Mouse (Mus musculus): ENCODE results near the gene Ccr4. TPM values are rescaled to one million over a fixed set of nuclear protein-coding genes. Genes with fewer than 3 reads are reported as not detected.

Gene Ccr4
- total RNA-seq (2023; ENCODE audit: inconsistent age), result not detected in 4 replicates

GRCm38 (mm10) chr9:114504816-114505215 lies at the start of gene Ccr4:
Gene Ccr4, minus strand, starts transcription at chr9:114504916.

GRCm38 (mm10) chr9:114515364-114515763 lies 10.6 kb upstream of the Ccr4 start, which contains the start of gene C130032M10Rik:
Gene C130032M10Rik, plus strand, starts transcription at chr9:114515697.

Other genes with a start within 250 kb of the Ccr4 start
- 2.1 to 4.5 TPM in 2 of 4 replicates, not detected in the others for gene Bcl2a1c, start 174.8 kb downstream of the Ccr4 start, total RNA-seq (2023; ENCODE audit: inconsistent age)
- 5.1 to 9.0 TPM (median 7.1 TPM) in 4 replicates for gene Crtap, start 114.2 kb downstream of the Ccr4 start, total RNA-seq (2023; ENCODE audit: inconsistent age)
- 19.6 to 24.1 TPM (median 21.5 TPM) in 4 replicates for gene Glb1, start 103.8 kb downstream of the Ccr4 start, total RNA-seq (2023; ENCODE audit: inconsistent age)
- gene Tmppe, start 103.8 kb downstream of the Ccr4 start, total RNA-seq (2023; ENCODE audit: inconsistent age), result 7.6 to 11.6 TPM (median 10.0 TPM) in 4 replicates
- not detected in 4 replicates for gene C130032M10Rik, start 10.8 kb upstream of the Ccr4 start, total RNA-seq (2023; ENCODE audit: inconsistent age)
- gene Trim71, start 59.5 kb upstream of the Ccr4 start, total RNA-seq (2023; ENCODE audit: inconsistent age), result not detected in 4 replicates
- gene Cnot10, start 135.3 kb upstream of the Ccr4 start, total RNA-seq (2023; ENCODE audit: inconsistent age), result 67.6 to 83.7 TPM (median 72.8 TPM) in 4 replicates
- 40.1 to 41.7 TPM (median 41.4 TPM) in 4 replicates for gene Dync1li1, start 183.9 kb upstream of the Ccr4 start, total RNA-seq (2023; ENCODE audit: inconsistent age)
- 86.9 to 103 TPM (median 92.5 TPM) in 4 replicates for gene Cmtm6, start 226.2 kb upstream of the Ccr4 start, total RNA-seq (2023; ENCODE audit: inconsistent age)

Data from B cell, adult (primary cell).